Mouse (Mus musculus): ENCODE data around the gene Sox6.

The Sox6 gene

DNA sequence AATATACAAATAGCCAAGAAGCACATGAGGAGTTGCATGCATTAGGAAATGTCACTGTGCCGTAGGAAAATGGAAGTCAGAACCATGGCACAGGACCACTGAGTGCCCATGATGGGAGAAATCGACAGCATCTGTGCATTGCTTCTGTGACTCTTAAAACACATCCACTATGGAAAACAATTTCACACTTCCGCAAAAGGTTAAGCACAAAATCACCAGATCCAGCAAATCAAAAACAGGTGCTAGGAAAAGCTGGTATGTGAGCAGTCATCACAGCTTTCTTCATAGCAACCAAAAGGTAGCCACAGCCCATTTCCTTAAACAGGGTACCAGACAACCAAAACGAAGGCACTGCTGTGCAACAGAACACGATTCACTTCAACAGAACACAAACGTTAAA lies 52.9 kb downstream of the Sox6 start:
- DNase-seq (ENCODE audit: low read depth) = no peak

DNA sequence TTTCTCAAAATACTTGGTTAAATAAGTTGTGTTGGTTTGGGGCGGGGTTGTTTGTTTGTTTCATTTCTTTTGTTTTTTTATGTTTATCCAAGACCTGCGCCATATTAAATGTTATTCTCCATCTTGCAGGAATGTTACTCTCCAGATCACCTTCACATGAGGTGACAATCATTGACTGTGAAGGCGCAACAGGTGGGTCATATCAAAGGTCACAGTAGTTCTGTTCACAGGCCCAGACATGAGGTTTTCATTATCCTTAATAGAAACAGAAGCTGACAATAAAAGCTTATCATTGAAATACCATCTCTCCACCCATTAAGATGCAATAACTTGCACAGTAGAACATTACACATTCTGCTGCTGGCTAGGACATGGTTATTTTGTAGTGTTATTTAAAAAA lies 54.5 kb downstream of the Sox6 start:
- no peak for DNase-seq (ENCODE audit: low read depth)

DNA sequence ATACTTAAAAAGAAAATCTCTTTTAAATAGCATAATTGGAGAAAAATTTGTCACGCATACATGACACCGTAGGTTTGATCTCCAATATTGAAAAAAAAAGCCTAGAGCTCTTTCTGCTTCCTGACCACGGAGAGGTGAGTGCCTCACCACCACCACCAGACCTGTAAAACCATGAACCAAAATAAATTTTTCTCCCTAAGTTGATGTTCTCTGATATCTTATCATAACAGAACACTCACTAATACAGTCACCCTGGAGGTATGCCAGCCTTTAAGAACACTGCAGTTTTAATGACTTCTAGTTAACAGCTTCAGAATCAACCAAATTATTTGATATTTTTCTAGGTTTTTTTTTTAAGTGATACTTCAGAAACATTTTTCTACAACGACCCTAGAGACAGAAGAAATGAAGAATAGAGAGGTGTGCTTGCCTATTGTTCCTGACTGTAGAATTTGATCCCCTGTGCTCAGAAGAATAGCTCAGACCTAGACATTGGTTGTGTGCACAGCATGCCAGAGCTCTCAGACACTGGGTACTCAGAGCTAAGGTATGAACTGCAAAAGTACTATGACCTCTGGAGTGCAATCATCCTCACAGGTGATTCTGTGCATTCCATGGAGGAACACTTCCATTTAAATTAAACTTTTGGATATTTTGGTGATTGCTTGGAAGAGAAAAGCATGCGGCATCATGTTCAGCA lies 58.6 kb downstream of the Sox6 start:
- no peak for DNase-seq (ENCODE audit: low read depth)

DNA sequence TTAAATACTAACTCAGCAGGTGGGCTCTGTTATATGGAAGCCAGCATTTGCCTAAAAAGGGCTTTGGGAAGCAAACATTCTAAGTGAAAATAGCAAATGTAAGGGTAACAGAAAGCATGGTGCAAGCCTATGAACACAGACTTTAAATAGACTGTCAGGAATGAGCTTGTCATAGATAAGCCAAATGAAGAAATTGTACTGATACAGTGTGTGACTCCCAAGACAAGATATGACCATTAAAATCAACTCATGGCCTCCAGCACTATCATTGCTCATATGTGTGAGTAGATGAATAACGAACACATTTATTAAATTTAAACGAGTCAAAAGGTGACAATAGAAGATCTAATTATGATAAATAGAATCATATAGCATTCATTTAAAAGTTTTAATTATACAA lies 64.1 kb downstream of the Sox6 start:
- DNase-seq (ENCODE audit: low read depth) = no peak

DNA sequence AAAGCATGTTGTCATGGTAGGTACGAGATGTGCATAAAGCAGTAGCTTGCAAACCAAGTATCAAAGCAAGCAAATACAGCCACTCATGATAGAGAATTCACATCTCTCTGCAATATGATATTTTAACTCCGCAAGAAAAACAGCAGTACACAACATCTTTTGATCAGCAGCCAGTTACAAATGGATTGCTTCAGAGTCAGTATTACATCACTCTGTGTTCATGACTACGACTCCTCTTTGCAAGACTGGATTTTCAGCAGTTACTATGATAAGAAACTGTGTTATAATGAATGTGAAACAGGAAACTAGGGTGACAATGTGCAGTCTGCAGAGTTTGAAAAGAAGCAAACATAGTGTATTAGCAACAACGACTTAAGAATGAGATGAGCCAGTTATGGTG lies 71.4 kb downstream of the Sox6 start:
- DNase-seq (ENCODE audit: low read depth) = no peak

DNA sequence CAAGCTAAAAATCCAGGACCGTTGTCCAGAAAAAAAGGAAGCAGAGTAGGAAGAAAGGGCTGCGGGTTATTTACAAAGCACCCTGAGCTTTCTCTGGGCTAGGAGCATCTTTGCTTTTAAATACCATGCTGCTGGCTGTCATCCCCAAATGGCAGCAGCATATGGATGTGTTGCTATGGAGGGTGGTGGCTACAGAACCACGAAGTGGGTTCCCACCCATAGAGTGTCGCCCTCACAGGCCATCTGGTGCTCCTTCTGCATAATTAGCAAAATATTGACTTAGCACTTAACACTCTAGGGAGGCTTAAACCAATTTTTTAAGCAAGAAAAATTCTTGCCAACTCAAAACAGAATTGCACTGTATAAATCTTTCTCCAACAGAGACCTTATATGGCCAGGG lies 72.4 kb downstream of the Sox6 start:
- no peak for DNase-seq (ENCODE audit: low read depth)

DNA sequence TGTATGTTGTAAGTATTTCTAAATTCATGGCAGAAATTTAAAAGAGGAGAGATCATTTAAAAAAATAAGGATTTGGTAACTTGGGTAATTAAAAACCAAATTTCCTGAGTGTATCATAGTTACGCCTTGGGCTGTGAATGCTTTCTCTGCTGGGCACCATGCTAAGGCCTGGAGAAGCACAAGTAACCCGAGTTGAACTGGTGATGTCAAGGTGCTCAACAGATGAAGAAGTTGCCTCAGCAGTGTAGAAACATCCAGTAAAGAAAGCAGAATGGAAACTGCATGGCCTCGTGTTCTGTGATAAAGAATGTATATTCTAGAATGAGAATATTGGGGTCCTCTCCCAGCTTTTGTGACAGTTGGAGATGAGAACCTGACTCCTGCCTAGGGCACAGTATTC lies 85.5 kb downstream of the Sox6 start:
- no peak for DNase-seq (ENCODE audit: low read depth)

DNA sequence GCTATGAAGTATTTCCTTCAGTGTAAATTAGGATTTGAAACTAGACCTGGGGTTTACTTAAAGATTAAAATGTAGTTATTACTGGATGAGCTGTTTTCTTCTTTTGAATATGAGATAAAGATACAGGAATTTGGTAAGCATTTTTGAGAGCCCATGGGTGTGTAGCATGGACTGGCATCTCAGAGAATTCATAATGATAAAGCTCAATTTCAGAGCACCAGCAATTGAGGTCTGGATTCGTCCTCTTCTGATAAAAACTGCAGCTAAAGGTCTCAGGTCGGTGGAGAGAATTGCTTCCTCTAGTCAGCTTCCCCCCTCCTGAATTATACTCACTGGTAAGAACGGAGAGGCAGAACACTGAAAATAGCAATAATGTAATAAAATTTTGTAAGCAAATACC lies 86.4 kb downstream of the Sox6 start:
- no peak for DNase-seq (ENCODE audit: low read depth)

DNA sequence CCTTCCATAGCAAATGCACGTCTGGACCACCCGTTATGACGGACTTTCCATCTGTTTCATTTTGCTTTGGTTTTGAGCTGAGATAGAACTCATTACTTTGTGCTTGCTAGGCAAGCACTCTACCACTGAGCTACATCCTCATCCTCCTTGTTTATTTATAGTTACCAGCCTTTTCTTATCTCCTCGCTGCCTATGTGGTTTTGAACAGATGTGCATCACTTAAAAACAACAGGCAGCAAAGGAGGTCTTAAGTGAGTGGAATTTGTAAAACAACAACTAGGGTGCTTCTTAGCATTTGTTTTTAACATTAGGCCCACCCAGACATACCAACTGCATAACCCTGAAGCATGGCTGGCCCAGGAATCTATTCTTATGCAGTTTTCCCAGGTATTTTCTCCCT lies 86.9 kb downstream of the Sox6 start:
- no peak for DNase-seq (ENCODE audit: low read depth)

DNA sequence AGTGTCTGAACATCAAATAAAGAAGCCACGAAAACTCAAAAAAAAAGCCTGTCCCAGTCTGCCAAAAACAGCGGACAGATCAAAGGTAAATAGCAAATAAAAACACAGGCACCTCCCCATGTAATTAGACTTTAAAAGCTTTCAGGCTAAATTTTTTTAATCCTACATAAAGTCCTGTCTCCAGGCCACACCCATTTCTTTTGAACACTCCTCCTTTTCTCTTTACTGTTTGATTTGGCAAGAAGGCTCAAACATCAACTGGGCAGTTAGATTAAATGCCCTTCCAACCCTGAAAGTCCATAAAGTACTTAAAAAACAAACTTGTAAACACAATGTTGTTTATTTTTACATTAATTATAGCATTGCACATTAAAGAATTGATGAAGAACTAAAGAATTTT lies 90.7 kb downstream of the Sox6 start:
- no peak for DNase-seq (ENCODE audit: low read depth)

DNA sequence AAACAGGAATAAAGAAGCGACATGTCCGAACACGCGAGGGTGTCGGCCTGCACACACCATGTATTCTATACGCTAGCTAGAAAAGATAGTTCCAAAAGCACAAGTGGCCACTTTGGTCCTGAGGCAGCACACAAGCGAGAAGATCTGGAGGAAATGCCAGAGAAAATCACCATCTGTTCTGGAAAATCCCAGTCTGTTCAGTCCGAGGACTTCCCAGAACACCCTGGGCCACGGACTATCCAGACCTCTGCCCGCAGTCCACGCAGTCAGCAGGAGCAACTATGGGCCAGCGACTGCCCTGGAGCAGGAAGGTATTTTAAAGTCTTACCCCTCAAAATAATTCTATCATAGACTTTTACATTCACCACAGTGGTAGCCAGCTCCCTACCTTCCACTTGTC lies 92.0 kb downstream of the Sox6 start:
- no peak for DNase-seq (ENCODE audit: low read depth)

DNA sequence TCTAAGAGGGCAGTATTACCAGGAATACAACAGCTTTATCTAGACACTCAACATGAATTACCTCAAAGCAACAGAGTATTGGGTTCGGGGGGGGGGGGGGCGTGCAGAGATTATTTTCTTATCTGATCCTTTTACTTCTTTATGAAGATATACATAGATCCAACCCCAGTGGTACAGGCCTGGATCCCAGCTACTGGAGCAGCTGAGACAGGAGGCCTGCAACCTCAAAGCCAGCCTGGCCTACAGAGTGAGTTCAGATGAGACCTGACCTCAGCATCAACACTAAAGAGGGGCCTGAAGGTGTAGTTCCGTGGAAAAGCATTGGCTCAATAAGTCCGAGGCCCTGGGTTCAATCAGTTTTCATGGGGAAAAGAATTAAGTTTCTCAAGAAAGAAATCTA lies 93.1 kb downstream of the Sox6 start:
- no peak for DNase-seq (ENCODE audit: low read depth)

DNA sequence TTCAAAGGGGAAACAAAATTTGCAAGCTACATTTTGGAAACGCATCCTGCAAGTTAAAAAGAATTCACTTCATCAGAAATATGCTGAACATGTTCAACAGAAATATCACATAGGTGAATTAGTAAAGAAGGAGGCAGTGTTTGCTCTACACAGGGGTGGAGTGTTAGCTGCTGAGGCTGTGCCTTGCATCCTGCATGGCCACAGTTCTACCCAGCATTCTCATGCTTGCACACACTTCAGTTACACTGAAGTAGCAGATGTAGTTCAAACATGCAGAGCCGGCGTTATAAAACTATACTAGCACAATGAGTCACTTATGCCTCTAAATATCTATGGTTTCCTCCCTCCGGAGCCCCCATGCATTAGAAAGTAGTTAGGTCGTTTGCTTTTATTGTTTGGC lies 94.3 kb downstream of the Sox6 start:
- no peak for DNase-seq (ENCODE audit: low read depth)

DNA sequence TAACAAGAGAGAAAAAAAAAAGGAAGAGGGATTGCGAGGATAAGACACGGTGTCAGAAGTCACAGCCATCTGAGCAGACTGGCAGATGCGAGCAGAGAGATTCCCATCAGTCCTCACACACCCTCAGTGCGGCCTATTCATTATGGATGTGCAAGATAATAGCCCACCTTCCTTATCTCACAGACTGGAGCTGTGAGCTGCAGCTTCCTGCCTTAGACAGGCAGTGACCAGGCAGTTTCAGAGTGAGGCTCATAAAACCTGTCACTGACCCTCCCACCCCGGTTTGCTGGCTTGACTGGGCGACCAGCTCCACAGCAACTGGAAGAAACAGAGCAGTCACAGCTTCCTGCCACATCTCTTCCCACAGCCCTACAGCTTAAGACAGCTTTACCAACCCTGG lies 96.8 kb downstream of the Sox6 start:
- DNase-seq (ENCODE audit: low read depth) = no peak

DNA sequence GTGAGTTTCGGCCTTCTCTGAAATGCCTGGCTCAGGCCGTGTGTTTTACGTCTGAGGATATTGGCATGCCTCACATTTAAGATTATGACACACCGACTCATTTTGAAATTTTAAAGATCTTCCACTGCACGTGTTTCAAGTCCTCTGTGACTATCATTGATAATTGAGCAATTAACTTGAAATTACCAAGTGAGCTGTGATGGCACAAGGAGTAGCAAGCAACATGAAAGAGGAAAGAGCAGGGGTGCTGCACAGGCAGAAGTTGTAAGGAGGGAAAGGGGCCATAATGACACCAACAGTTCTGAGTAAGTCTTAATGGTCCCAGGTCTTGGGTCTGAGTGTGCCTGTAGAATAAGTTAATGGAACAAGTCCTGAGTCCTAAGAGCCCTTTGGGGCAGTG lies 99.3 kb downstream of the Sox6 start:
- DNase-seq (ENCODE audit: low read depth) = no peak

DNA sequence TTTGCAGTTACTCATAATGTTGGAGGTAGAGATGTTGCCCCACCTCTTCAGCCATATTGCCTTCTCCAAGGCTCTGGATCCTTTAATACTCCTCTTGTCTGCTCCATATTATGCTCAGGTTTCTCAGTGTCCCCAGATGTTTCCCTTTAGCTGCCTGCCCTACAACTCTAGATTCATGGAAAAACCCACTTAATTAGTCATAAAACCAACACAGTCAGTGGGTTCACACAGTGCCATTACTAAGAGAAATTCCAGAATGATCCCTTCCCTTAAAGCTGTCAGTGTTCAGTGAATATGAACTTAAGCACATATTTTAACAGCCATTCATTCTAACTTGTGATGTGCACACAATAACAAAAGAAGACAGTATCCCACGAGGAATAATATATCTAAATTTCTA lies 101.7 kb downstream of the Sox6 start:
- no peak for DNase-seq (ENCODE audit: low read depth)

DNA sequence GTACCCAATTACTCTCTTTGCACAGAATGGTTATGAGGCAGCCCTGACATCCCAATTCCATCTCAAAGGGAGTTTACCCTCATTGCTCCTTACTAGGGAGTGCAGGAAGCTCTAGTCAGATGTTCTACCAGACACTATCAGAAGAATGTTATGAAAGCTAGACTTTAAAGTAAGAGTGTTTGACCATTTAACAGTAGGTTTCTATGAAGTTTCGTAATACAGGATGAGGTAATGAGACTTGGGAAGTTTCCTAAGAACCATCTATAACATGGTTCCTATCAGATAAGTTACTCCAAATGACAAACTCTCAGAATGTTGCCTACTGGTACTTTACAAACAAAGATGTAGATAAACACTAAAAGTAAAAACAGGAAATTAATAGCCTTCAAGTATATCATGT lies 123.3 kb downstream of the Sox6 start:
- DNase-seq (ENCODE audit: low read depth) = no peak

DNA sequence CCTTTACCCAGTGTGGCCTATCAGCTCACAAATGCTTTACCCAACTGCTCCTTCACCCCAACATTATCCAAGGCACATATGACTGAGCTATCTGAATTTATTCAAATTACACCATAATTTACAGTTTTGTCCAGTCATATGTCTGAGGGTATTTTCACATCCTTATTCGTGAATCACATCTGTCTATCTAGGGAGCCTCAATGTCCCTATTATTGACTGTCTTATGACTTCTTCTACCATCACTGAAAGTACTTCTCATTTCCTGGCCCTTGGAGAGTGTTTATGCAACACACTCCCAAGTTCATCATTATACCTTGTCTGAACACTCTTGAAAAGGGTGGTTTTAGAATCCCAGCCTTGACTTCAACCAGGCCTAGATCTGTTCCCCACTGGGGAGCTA lies 128.3 kb downstream of the Sox6 start:
- DNase-seq (ENCODE audit: low read depth) = no peak

DNA sequence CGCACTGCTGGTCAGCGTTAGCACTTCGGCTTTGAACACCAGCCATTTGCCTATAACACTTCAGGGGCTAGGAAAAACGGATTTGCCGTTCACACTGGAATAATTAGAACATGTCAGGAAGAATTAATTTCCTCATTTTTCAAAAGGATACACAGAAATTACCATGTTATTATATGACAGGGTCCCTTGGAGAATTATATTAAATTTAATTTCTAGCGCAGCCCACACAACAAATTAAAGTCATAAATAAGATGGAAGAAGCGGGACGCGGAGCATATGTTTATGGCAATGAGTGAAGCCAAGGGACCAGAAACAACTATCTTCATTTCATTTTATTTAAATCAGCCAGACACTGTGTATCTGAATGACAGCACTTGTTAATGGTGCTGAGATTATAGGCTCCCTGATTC lies 133.8 kb downstream of the Sox6 start:
- no peak for DNase-seq (ENCODE audit: low read depth)

DNA sequence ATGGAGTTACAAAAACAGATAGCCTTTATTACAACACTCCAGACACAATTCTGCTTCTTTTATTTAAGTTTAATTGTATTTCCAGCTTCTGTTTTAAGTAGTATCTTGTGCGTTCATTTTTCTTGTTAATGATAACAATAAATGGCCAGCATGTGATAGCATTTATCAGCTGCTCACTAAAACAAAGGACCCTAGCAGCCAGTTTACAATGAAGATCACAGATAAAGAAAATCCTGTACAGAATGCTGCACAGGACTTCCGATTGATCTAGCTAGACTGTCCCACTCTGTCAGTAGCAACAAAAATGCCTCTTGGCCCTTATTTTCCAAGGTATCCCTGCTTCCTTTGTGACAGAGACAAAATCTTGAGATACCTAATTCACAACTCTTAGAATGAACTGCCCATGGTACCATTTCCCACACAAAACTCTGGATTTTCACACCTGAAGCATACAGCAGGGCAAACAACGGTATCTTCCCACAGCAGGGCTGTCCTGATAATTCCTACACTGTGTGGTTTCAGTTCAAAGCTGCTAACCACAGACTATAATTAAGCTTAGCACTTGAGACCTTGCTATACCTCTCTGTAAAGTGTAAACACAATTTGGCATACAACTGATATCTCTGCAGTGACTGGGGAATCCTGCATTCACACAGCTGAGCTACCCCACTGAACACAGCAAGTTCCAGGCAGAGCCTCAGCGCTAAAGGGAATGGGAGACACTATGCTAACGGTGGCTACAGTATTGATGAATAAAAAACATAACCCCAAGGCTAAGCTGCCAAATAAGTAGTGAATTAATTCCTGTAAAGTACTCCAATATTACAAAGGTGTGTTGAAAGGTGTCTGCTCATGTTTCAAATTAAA lies 134.4 kb downstream of the Sox6 start:
- no peak for DNase-seq (ENCODE audit: low read depth)

DNA sequence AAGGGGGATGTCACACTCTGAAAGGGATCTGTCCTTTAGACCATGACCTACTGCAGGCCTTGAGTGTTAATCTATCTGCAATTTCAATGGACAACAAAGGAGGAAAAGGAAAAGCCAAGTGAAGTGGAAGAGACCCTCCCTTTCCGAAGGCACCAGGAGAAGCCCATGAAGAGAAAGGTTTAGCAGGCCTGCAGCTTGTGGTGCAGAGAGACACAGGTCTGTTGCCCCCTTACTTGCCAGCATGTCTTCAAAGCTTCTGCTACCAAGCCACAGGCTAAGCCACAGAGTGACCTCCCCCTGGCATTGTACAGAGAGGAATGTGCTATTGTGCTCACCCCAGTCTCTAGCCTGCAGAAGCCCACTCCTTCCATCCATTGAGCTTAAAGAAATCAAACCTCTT lies 135.2 kb downstream of the Sox6 start:
- no peak for DNase-seq (ENCODE audit: low read depth)

DNA sequence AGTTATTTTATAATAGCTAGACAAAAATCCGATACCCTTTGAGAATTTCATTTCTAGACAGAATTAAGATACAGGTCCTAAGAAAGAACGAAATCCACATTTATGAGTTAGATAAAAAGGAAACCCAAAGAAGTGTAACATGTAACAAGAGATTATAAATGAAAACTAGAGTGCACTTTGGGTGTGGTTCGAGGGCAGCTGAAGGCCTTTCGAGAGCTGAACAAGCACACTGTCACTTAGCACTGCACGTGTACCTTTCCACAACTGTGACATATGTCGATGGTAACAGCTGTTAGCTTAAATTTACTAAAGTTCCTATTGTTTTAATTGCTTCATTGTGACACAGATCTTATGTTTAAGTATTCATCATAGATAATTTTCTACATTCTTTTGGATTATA lies 142.8 kb downstream of the Sox6 start:
- DNase-seq (ENCODE audit: low read depth) = no peak

DNA sequence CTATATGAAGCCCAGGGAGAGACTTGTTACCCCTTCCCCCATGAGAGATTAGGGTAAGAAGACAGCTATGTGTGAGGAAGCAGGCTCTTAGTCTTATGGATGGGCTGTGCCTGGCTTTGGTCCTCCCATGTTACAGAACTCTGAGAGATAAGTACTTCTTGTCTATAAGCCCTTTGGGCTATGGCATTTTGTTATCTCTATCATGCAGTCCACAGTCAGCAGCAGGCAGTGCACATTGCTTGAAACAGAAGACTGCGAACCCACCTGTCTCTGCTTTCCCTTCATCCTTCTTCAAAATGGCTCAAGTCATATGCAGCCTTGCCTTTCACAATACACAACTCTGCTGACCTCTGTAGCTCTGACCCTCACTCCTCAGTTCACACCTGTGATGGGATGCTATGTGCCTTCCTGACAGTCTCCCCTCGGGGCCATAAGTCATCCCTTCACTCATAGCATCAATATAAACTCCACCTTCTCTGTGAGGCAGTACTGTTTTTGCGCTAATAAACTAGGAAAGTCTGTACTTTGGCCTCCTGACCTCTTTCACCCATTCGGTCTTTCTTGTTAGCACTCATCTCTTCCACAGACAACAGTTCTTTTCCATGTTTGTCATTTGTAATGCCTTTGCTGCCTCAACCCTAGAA lies 143.4 kb downstream of the Sox6 start:
- no peak for DNase-seq (ENCODE audit: low read depth)
